Mouse (Mus musculus) ES-Bruce4 (cell line): Measurements from ENCODE around the gene Masp1.

Experiments used
- CTCF ChIP-seq: IDR thresholded peaks from one replicate; pipeline ENCODE4 v1.8.1; 2011; ENCODE audit warnings: low read depth, low read length
- POLR2A ChIP-seq: IDR thresholded peaks from one replicate; pipeline ENCODE4 v1.8.1; 2011; ENCODE audit warnings: low read length; ENCODE audit not compliant: insufficient read depth

GRCm38 (mm10) chr16:23517754-23518566 lies 2.7 kb downstream of the Masp1 start:
- TF ChIP-seq POLR2A, result no peak
- TF ChIP-seq CTCF, result no peak
